Mouse (Mus musculus): ENCODE results near the gene Acr.

DNA sequence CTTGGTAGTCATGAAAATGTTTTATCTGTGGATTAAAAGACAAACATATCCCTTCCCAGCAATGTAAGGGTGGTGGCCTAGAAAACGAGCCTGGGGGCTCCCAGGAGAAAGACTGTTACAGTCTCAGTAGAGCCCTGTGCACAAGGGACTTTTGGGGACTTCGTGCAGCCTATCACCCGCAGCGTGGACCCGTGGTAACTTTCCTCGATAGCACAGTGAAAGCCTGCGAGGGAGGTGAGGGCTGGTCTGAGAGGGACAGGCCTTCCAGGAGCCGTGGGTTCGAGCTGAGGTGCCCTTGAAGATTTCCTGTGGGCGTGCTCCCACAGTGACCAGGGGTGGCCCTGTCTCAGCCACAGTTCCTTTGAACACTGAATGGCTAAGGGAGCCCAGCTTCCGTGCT lies 17.5 kb downstream of the Acr start:
- no peak for TF ChIP-seq CTCF (conservative IDR thresholded peaks at IDR 0.05 in 1 of 2, IDR thresholded peaks at IDR 0.05 in 1 of 2; ENCODE audit: low read depth in 2 of 2, low read length in 2 of 2)
- no peak for TF ChIP-seq TCF12 (IDR thresholded peaks at IDR 0.05; ENCODE audit: low read depth, low read length)
